Mouse (Mus musculus) limb, embryonic 12.5 days (tissue): ENCODE data around the gene Lepr. TPM values are rescaled to one million over a fixed set of nuclear protein-coding genes. Genes with fewer than 3 reads are reported as not detected.

Experiments used
- ATAC-seq: fragments of 200-750 bp; cut with Nextera tagmentation; 2 replicates; pipeline ENCODE4 v1.8.0; 2017; ENCODE audit warnings: low read depth, moderate TSS enrichment; ENCODE audit not compliant: insufficient number of reproducible peaks, insufficient read depth, low FRiP score, low TSS enrichment
- H3K27ac ChIP-seq: fragments of 300-500 bp; sonication (generic); 2 replicates; pipeline ENCODE4 v1.5.1; 2016; ENCODE audit warnings: mild to moderate bottlenecking, moderate library complexity
- H3K27me3 ChIP-seq: fragments of 300-500 bp; sonication (generic); 2 replicates; pipeline ENCODE4 v1.6.1; 2016; ENCODE audit warnings: mild to moderate bottlenecking, moderate library complexity
- H3K36me3 ChIP-seq: fragments of 300-500 bp; sonication (generic); 2 replicates; pipeline ENCODE4 v1.6.1; 2016; ENCODE audit warnings: mild to moderate bottlenecking, moderate library complexity
- H3K4me1 ChIP-seq: fragments of 300-500 bp; sonication (generic); replicated peaks from 2 replicates; pipeline ENCODE4 v1.6.1; 2016
- H3K4me2 ChIP-seq: fragments of 300-500 bp; sonication (generic); 2 replicates; pipeline ENCODE4 v1.6.1; 2016; ENCODE audit warnings: mild to moderate bottlenecking, moderate library complexity
- H3K4me3 ChIP-seq: fragments of 300-500 bp; sonication (generic); replicated peaks from 2 replicates; pipeline ENCODE4 v1.5.1; 2016; ENCODE audit warnings: mild to moderate bottlenecking
- H3K9ac ChIP-seq: fragments of 300-500 bp; sonication (generic); replicated peaks from 2 replicates; pipeline ENCODE4 v1.6.1; 2016; ENCODE audit warnings: mild to moderate bottlenecking, moderate library complexity
- H3K9me3 ChIP-seq: fragments of 300-500 bp; sonication (generic); 2 replicates; pipeline ENCODE4 v1.6.1; 2016; ENCODE audit warnings: mild to moderate bottlenecking, moderate library complexity
- WGBS: fragments of 180-500 bp; shearing (Covaris S2); methylation state at CpG from one replicate; pipeline ENCODE4 v1.1.7; 2016; 5-methylcytosine and 5-hydroxymethylcytosine counted together
- polyA plus RNA-seq: library from polyadenylated mRNA; unstranded; fragments of >200 nt; fragmentation: Nextera tagmentation; extraction: Ambion mirVana; gene quantifications from 2 replicates; pipeline ENCODE4 v1.2.1, GENCODE M21; 2016

Gene Lepr
- 3.3 and 3.9 TPM in 2 replicates for polyA plus RNA-seq

GRCm38 (mm10) chr4:101717367-101718121, at the start of gene Lepr:
Lepr (plus strand) TSS chr4:101717404.
- H3K27ac ChIP-seq = no peak within 1 kb of the TSS
- H3K4me1 ChIP-seq = peaks cover 17% of the 10 kb centered on the region
- peak; percentile 64; the same call in 1 of the 2 replicates for ATAC-seq
- H3K27me3 ChIP-seq = peaks cover 26% of the 10 kb centered on the region
- peak within 1 kb of the TSS; percentile 67 for H3K9ac ChIP-seq
- WGBS = under 1% methylated on average over 50 of the region's 50 CpGs
- no peaks in the 10 kb centered on the region for H3K36me3 ChIP-seq
- peak within 1 kb of the TSS; percentile 53 for H3K4me3 ChIP-seq
- H3K9me3 ChIP-seq = no peaks in the 10 kb centered on the region
- peak within 1 kb of the TSS; percentile 96 for H3K4me2 ChIP-seq

DNA sequence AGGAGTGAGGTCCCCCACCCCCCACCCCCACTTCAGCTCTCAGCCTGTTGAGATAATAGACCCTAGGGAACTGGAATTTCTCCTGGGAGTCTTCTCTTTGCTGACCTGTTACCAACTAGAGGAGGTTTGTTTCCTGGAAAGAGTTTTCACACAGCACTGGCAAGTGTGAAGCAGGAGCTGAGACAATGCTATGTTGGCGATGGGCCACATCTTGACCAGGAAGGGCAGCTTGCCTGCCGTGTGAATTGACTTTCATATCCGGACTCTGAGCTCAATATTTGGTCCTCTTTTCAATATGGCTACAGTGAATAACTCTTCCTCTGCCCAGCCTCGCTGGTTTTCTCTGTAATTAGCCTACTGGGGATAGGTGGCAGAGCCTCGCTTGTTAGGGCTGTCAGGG, 48.0 kb upstream of the Lepr start:
- Histone ChIP-seq H3K27me3 (no peaks in the 10 kb centered on the region), H3K9me3 (no peaks in the 10 kb centered on the region), H3K4me2 (no peak overlapping the region), H3K4me1 (no peaks in the 10 kb centered on the region), H3K9ac (no peak overlapping the region), H3K4me3 (no peak overlapping the region), H3K36me3 (no peaks in the 10 kb centered on the region), H3K27ac (no peak overlapping the region)
- ATAC-seq = no peak
- 62% methylated on average over 5 of the region's 5 CpGs for WGBS

DNA sequence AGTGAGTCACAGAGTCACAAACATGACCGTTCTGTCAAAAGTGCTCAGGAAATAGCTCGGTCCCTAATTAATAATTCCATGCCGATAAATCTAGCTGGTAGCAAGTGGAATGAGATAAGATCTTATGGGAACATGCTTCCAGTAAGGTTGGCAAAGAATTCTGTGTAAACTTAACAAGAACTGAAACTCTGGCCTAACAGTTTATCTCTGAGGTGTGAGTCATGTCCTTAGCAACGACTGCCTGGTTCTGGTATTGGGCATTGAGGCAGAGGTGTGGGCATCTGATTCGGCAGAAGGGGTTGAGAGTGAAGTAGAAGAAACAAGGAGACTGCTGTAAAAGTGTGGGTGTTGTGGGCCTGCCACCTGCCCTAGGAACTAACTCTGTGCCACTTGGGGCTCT, 47.4 kb upstream of the Lepr start:
- Histone ChIP-seq H3K4me1 (no peaks in the 10 kb centered on the region), H3K36me3 (no peaks in the 10 kb centered on the region), H3K27me3 (no peaks in the 10 kb centered on the region), H3K9ac (no peak overlapping the region), H3K4me3 (no peak overlapping the region), H3K27ac (no peak overlapping the region), H3K4me2 (no peak overlapping the region), H3K9me3 (no peaks in the 10 kb centered on the region)
- ATAC-seq = no peak
- WGBS = 82% methylated on average over 5 of the region's 5 CpGs

DNA sequence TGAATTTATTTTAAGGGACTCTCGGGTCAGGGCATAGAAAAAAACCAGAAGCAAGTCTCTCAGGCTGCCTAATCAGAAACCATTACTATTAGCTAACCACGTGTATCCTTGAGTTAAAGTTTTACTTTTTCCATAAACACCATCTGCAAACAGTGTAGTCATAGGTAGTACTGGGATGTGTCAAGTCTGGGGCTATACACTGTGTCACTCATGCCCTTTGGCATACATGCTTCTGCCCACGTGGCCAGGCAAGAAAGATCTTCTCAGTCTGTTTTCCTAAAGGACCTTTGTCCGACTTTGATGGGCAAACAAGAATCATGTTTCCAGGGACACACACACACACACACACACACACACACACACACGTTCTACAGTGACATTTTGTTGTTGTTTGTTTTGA, 42.4 kb upstream of the Lepr start:
- no peak overlapping the region for H3K27ac ChIP-seq
- no peak overlapping the region for H3K4me3 ChIP-seq
- H3K4me1 ChIP-seq = no peaks in the 10 kb centered on the region
- whole genome bisulfite sequencing = 78% methylated on average over 5 of the region's 5 CpGs
- H3K36me3 ChIP-seq = no peaks in the 10 kb centered on the region
- no peak overlapping the region for H3K4me2 ChIP-seq
- no peak overlapping the region for H3K9ac ChIP-seq
- ATAC-seq = no peak
- H3K27me3 ChIP-seq = no peaks in the 10 kb centered on the region
- no peaks in the 10 kb centered on the region for H3K9me3 ChIP-seq

GRCm38 (mm10) chr4:101675726-101676125, 41.5 kb upstream of the Lepr start:
- no peak for ATAC-seq
- no peaks in the 10 kb centered on the region for H3K36me3 ChIP-seq
- 66% methylated on average over 4 of the region's 4 CpGs for WGBS
- H3K4me3 ChIP-seq = no peak overlapping the region
- H3K27ac ChIP-seq = no peak overlapping the region
- H3K4me2 ChIP-seq = no peak overlapping the region
- no peaks in the 10 kb centered on the region for H3K4me1 ChIP-seq
- no peaks in the 10 kb centered on the region for H3K9me3 ChIP-seq
- H3K27me3 ChIP-seq = no peaks in the 10 kb centered on the region
- no peak overlapping the region for H3K9ac ChIP-seq

- no peak for ATAC-seq
- H3K27me3 ChIP-seq = no peaks in the 10 kb centered on the region
- H3K4me2 ChIP-seq = no peak overlapping the region
- 89% methylated on average over 4 of the region's 4 CpGs for WGBS
- no peak overlapping the region for H3K4me3 ChIP-seq
- H3K9ac ChIP-seq = no peak overlapping the region
- H3K36me3 ChIP-seq = no peaks in the 10 kb centered on the region
- H3K4me1 ChIP-seq = no peaks in the 10 kb centered on the region
- no peaks in the 10 kb centered on the region for H3K9me3 ChIP-seq
- H3K27ac ChIP-seq = no peak overlapping the region
Measured at GRCm38 (mm10) chr4:101682620-101683019, 34.6 kb upstream of the Lepr start.

DNA sequence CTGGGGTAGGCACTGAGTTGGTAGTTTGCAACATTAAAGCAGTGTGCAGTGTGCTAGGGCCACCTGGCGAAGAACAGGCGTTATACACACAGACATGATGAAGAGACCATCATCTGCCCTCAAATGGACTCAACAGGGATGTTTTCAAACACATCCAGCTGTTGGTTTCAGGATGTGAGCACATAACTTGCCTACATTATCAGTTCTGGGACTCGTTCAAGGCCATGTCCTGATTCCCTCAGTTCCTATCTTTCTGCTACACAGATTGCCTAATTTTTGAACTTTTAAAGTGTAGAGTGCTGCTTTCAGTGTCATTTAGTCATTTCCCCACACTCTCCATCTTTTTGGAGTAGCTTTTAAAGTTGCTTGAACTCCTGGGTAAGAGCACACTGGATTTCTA, 34.1 kb upstream of the Lepr start:
- H3K9me3 ChIP-seq = no peaks in the 10 kb centered on the region
- no peak overlapping the region for H3K4me3 ChIP-seq
- H3K27ac ChIP-seq = no peak overlapping the region
- H3K4me2 ChIP-seq = no peak overlapping the region
- H3K9ac ChIP-seq = no peak overlapping the region
- no peaks in the 10 kb centered on the region for H3K36me3 ChIP-seq
- H3K4me1 ChIP-seq = no peaks in the 10 kb centered on the region
- ATAC-seq = no peak
- WGBS = 85% methylated on average over 3 of the region's 3 CpGs
- H3K27me3 ChIP-seq = no peaks in the 10 kb centered on the region

GRCm38 (mm10) chr4:101684821-101685220, 32.4 kb upstream of the Lepr start:
- no peak overlapping the region for H3K4me2 ChIP-seq
- H3K4me1 ChIP-seq = no peaks in the 10 kb centered on the region
- 65% methylated on average over 3 of the region's 3 CpGs for WGBS
- no peak overlapping the region for H3K4me3 ChIP-seq
- no peak for ATAC-seq
- H3K36me3 ChIP-seq = no peaks in the 10 kb centered on the region
- H3K9me3 ChIP-seq = no peaks in the 10 kb centered on the region
- no peak overlapping the region for H3K9ac ChIP-seq
- H3K27ac ChIP-seq = no peak overlapping the region
- H3K27me3 ChIP-seq = no peaks in the 10 kb centered on the region

- Histone ChIP-seq H3K27ac (no peak overlapping the region), H3K9me3 (no peaks in the 10 kb centered on the region), H3K4me1 (no peaks in the 10 kb centered on the region), H3K9ac (no peak overlapping the region), H3K4me2 (no peak overlapping the region), H3K27me3 (no peaks in the 10 kb centered on the region), H3K4me3 (no peak overlapping the region), H3K36me3 (no peaks in the 10 kb centered on the region)
- ATAC-seq = no peak
- WGBS = 82% methylated on average over 13 of the region's 13 CpGs
Measured at GRCm38 (mm10) chr4:101686227-101686810, 30.9 kb upstream of the Lepr start.

DNA sequence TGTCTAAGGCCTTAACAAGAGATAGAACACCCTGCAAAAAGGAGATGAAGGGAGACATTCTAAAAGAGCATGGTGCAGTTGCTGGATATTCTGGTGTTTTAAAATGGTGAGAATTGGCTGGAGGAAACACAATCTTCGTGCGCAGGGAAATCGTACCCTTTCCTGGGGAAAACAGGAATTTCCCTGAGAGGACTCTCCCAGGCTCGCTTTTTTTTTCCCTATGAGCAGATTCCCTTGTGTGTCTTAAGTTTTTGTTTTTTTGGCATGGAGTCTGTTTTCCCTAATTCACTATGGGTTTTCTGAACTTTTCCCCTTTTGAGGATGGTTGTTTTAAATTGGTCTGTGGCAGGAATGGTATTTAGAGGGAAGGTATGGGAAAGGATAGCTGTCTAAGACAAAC, 28.0 kb upstream of the Lepr start:
- Histone ChIP-seq H3K36me3 (no peaks in the 10 kb centered on the region), H3K27me3 (no peaks in the 10 kb centered on the region), H3K9me3 (no peaks in the 10 kb centered on the region), H3K4me2 (no peak overlapping the region), H3K4me3 (no peak overlapping the region), H3K27ac (no peak overlapping the region), H3K9ac (no peak overlapping the region), H3K4me1 (no peaks in the 10 kb centered on the region)
- no peak for ATAC-seq
- WGBS = 75% methylated on average over 4 of the region's 4 CpGs

- no peaks in the 10 kb centered on the region for H3K27me3 ChIP-seq
- H3K4me1 ChIP-seq = no peaks in the 10 kb centered on the region
- H3K4me2 ChIP-seq = no peak overlapping the region
- no peak overlapping the region for H3K27ac ChIP-seq
- H3K9ac ChIP-seq = no peak overlapping the region
- no peaks in the 10 kb centered on the region for H3K9me3 ChIP-seq
- no peak overlapping the region for H3K4me3 ChIP-seq
- H3K36me3 ChIP-seq = no peaks in the 10 kb centered on the region
- WGBS = 81% methylated on average over 5 of the region's 5 CpGs
- ATAC-seq = no peak
Measured at GRCm38 (mm10) chr4:101689645-101690044, 27.6 kb upstream of the Lepr start.

DNA sequence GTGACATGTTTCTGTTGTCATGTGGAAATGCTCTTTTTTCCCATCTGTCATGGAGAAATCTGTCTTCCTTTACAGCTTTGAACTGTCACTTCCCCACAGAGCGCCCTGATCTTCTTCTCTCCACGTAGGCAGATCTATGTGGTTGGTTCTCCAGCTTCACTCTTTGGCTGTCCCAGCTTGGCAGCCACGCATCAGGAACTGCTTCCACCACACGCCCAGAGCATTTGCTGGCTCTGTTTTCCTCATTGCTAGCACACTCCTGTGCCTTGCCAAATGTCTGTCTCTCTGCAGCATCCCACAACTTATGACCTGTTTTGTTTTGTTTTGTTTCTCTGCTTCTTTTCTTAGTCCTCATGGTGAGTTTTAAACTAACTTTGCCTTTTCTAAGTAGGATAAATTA, 24.3 kb upstream of the Lepr start:
- Histone ChIP-seq H3K9ac (no peak overlapping the region), H3K27ac (no peak overlapping the region), H3K9me3 (no peaks in the 10 kb centered on the region), H3K27me3 (no peaks in the 10 kb centered on the region), H3K36me3 (no peaks in the 10 kb centered on the region), H3K4me1 (no peaks in the 10 kb centered on the region), H3K4me2 (no peak overlapping the region), H3K4me3 (no peak overlapping the region)
- no peak for ATAC-seq
- 74% methylated on average over 4 of the region's 4 CpGs for WGBS
